Mouse (Mus musculus) limb, embryonic 12.5 days (tissue): ENCODE data around the gene Ncoa5. TPM values are rescaled to one million over a fixed set of nuclear protein-coding genes. Genes with fewer than 3 reads are reported as not detected.
A peak's percentile ranks its signal among the peaks of the same experiment; 100 is the strongest.

ENCODE experiments used
- ATAC-seq: fragments of 200-750 bp; cut with Nextera tagmentation; 2 replicates; pipeline ENCODE4 v1.8.0; 2017; ENCODE audit warnings: low read depth, moderate TSS enrichment; ENCODE audit not compliant: insufficient number of reproducible peaks, insufficient read depth, low FRiP score, low TSS enrichment
- H3K27ac ChIP-seq: fragments of 300-500 bp; sonication (generic); 2 replicates; pipeline ENCODE4 v1.5.1; 2016; ENCODE audit warnings: mild to moderate bottlenecking, moderate library complexity
- H3K27me3 ChIP-seq: fragments of 300-500 bp; sonication (generic); 2 replicates; pipeline ENCODE4 v1.6.1; 2016; ENCODE audit warnings: mild to moderate bottlenecking, moderate library complexity
- H3K36me3 ChIP-seq: fragments of 300-500 bp; sonication (generic); 2 replicates; pipeline ENCODE4 v1.6.1; 2016; ENCODE audit warnings: mild to moderate bottlenecking, moderate library complexity
- H3K4me1 ChIP-seq: fragments of 300-500 bp; sonication (generic); replicated peaks from 2 replicates; pipeline ENCODE4 v1.6.1; 2016
- H3K4me2 ChIP-seq: fragments of 300-500 bp; sonication (generic); 2 replicates; pipeline ENCODE4 v1.6.1; 2016; ENCODE audit warnings: mild to moderate bottlenecking, moderate library complexity
- H3K4me3 ChIP-seq: fragments of 300-500 bp; sonication (generic); replicated peaks from 2 replicates; pipeline ENCODE4 v1.5.1; 2016; ENCODE audit warnings: mild to moderate bottlenecking
- H3K9ac ChIP-seq: fragments of 300-500 bp; sonication (generic); replicated peaks from 2 replicates; pipeline ENCODE4 v1.6.1; 2016; ENCODE audit warnings: mild to moderate bottlenecking, moderate library complexity
- H3K9me3 ChIP-seq: fragments of 300-500 bp; sonication (generic); 2 replicates; pipeline ENCODE4 v1.6.1; 2016; ENCODE audit warnings: mild to moderate bottlenecking, moderate library complexity
- WGBS: fragments of 180-500 bp; shearing (Covaris S2); methylation state at CpG from one replicate; pipeline ENCODE4 v1.1.7; 2016; 5-methylcytosine and 5-hydroxymethylcytosine counted together
- polyA plus RNA-seq: library from polyadenylated mRNA; unstranded; fragments of >200 nt; fragmentation: Nextera tagmentation; extraction: Ambion mirVana; gene quantifications from 2 replicates; pipeline ENCODE4 v1.2.1, GENCODE M21; 2016

Gene Ncoa5
- 117 and 125 TPM in 2 replicates for polyA plus RNA-seq

- H3K9ac ChIP-seq, result peak within 1 kb of the TSS; percentile 97
- no peaks in the 10 kb centered on the region for H3K36me3 ChIP-seq
- peak within 1 kb of the TSS; percentile 95 for H3K4me3 ChIP-seq
- peak within 1 kb of the TSS; percentile 89 for H3K27ac ChIP-seq
- H3K27me3 ChIP-seq, result no peaks in the 10 kb centered on the region
- peak; percentile 96 for ATAC-seq
- peak within 1 kb of the TSS; percentile 82 for H3K4me2 ChIP-seq
- no peaks in the 10 kb centered on the region for H3K9me3 ChIP-seq
- H3K4me1 ChIP-seq, result peaks cover 19% of the 10 kb centered on the region
- WGBS, result 1% methylated on average over 106 of the region's 111 CpGs
These were observed at the start of gene Ncoa5 for GRCm38 (mm10) chr2:165034131-165035057. Gene Ncoa5, minus strand, starts transcription at chr2:165034867.

- H3K27ac ChIP-seq, result no peak overlapping the region
- 25% methylated on average over 7 of the region's 7 CpGs for WGBS
- H3K4me2 ChIP-seq, result no peak overlapping the region
- peaks cover 9% of the 10 kb centered on the region for H3K4me1 ChIP-seq
- no peak overlapping the region for H3K9ac ChIP-seq
- H3K9me3 ChIP-seq, result no peaks in the 10 kb centered on the region
- ATAC-seq, result no peak
- H3K27me3 ChIP-seq, result peaks cover 58% of the 10 kb centered on the region
- H3K36me3 ChIP-seq, result no peaks in the 10 kb centered on the region
- no peak overlapping the region for H3K4me3 ChIP-seq
These were observed 46.6 kb upstream of the Ncoa5 start for GRCm38 (mm10) chr2:165081257-165081656.

GRCm38 (mm10) chr2:165080657-165081056 is 46.0 kb upstream of the Ncoa5 start:
- no peak overlapping the region for H3K9ac ChIP-seq
- no peak for ATAC-seq
- 22% methylated on average over 9 of the region's 9 CpGs for WGBS
- no peaks in the 10 kb centered on the region for H3K36me3 ChIP-seq
- no peak overlapping the region for H3K4me3 ChIP-seq
- no peaks in the 10 kb centered on the region for H3K9me3 ChIP-seq
- H3K27me3 ChIP-seq, result peaks cover 64% of the 10 kb centered on the region
- peaks cover 15% of the 10 kb centered on the region for H3K4me1 ChIP-seq
- H3K4me2 ChIP-seq, result no peak overlapping the region
- no peak overlapping the region for H3K27ac ChIP-seq

GRCm38 (mm10) chr2:165078605-165079004 is 43.9 kb upstream of the Ncoa5 start:
- H3K4me1 ChIP-seq, result peaks cover 16% of the 10 kb centered on the region
- H3K4me2 ChIP-seq, result no peak overlapping the region
- H3K36me3 ChIP-seq, result no peaks in the 10 kb centered on the region
- no peaks in the 10 kb centered on the region for H3K9me3 ChIP-seq
- peaks cover 79% of the 10 kb centered on the region for H3K27me3 ChIP-seq
- no peak overlapping the region; the same call in 1 of the 2 replicates for H3K9ac ChIP-seq
- no peak for ATAC-seq
- no peak overlapping the region for H3K27ac ChIP-seq
- H3K4me3 ChIP-seq, result no peak overlapping the region
- 20% methylated on average over 10 of the region's 10 CpGs for WGBS

- Histone ChIP-seq H3K36me3 (no peaks in the 10 kb centered on the region), H3K27ac (no peak overlapping the region), H3K9me3 (no peaks in the 10 kb centered on the region), H3K4me2 (no peak overlapping the region), H3K9ac (no peak overlapping the region), H3K27me3 (peaks cover 85% of the 10 kb centered on the region), H3K4me3 (no peak overlapping the region), H3K4me1 (peaks cover 16% of the 10 kb centered on the region)
- 63% methylated on average over 8 of the region's 8 CpGs for WGBS
- ATAC-seq, result no peak
These were observed 43.4 kb upstream of the Ncoa5 start for GRCm38 (mm10) chr2:165078045-165078444.

GRCm38 (mm10) chr2:165077055-165077454 is 42.4 kb upstream of the Ncoa5 start:
- no peak overlapping the region for H3K27ac ChIP-seq

GRCm38 (mm10) chr2:165074937-165075336 is 40.3 kb upstream of the Ncoa5 start:
- no peaks in the 10 kb centered on the region for H3K9me3 ChIP-seq
- no peak for ATAC-seq
- H3K4me1 ChIP-seq, result peaks cover 21% of the 10 kb centered on the region
- WGBS, result 34% methylated on average over 2 of the region's 2 CpGs
- H3K27me3 ChIP-seq, result peaks cover 98% of the 10 kb centered on the region
- H3K9ac ChIP-seq, result no peak overlapping the region
- no peak overlapping the region for H3K4me3 ChIP-seq
- H3K27ac ChIP-seq, result no peak overlapping the region
- no peaks in the 10 kb centered on the region for H3K36me3 ChIP-seq
- no peak overlapping the region for H3K4me2 ChIP-seq

More at GRCm38 (mm10) chr2:165077055-165077454, 42.4 kb upstream of the Ncoa5 start:
- Histone ChIP-seq H3K36me3 (no peaks in the 10 kb centered on the region), H3K27me3 (peaks cover 94% of the 10 kb centered on the region), H3K9ac (no peak overlapping the region), H3K4me1 (peaks cover 16% of the 10 kb centered on the region), H3K9me3 (no peaks in the 10 kb centered on the region), H3K4me3 (no peak overlapping the region), H3K4me2 (peak overlapping the region; percentile 10)
- 3% methylated on average over 9 of the region's 9 CpGs for WGBS
- ATAC-seq, result no peak

GRCm38 (mm10) chr2:165074081-165074884 is 39.6 kb upstream of the Ncoa5 start:
- Histone ChIP-seq H3K27me3 (peaks cover 98% of the 10 kb centered on the region), H3K4me1 (peaks cover 23% of the 10 kb centered on the region), H3K4me2 (no peak overlapping the region), H3K36me3 (no peaks in the 10 kb centered on the region), H3K4me3 (no peak overlapping the region), H3K9me3 (no peaks in the 10 kb centered on the region), H3K9ac (no peak overlapping the region), H3K27ac (no peak overlapping the region)
- 50% methylated on average over 11 of the region's 11 CpGs for WGBS
- no peak for ATAC-seq

- no peak overlapping the region for H3K27ac ChIP-seq
- WGBS, result 30% methylated on average over 9 of the region's 9 CpGs
- H3K27me3 ChIP-seq, result peaks cover 92% of the 10 kb centered on the region
- no peaks in the 10 kb centered on the region for H3K9me3 ChIP-seq
- no peak overlapping the region for H3K9ac ChIP-seq
- peaks cover 23% of the 10 kb centered on the region for H3K4me1 ChIP-seq
- H3K4me2 ChIP-seq, result no peak overlapping the region
- ATAC-seq, result no peak
- H3K4me3 ChIP-seq, result no peak overlapping the region
- H3K36me3 ChIP-seq, result no peaks in the 10 kb centered on the region
These were observed 38.7 kb upstream of the Ncoa5 start for GRCm38 (mm10) chr2:165073381-165073781.

GRCm38 (mm10) chr2:165070096-165070816 is 35.6 kb upstream of the Ncoa5 start:
- 0 out of 2 replicates have a peak, but pooled peaks have one; percentile 33 for ATAC-seq
- no peak overlapping the region for H3K9ac ChIP-seq
- no peaks in the 10 kb centered on the region for H3K9me3 ChIP-seq
- peaks cover 7% of the 10 kb centered on the region for H3K4me1 ChIP-seq
- peaks cover 60% of the 10 kb centered on the region for H3K27me3 ChIP-seq
- H3K4me2 ChIP-seq, result peak overlapping the region; percentile 48
- H3K4me3 ChIP-seq, result no peak overlapping the region
- WGBS, result 18% methylated on average over 23 of the region's 23 CpGs
- H3K27ac ChIP-seq, result no peak overlapping the region
- no peaks in the 10 kb centered on the region for H3K36me3 ChIP-seq
